Mouse (Mus musculus) liver, adult 2 months (tissue): ENCODE data around the gene Slc29a1. TPM values are rescaled to one million over a fixed set of nuclear protein-coding genes. Genes with fewer than 3 reads are reported as not detected.
A peak's percentile ranks its signal among the peaks of the same experiment; 100 is the strongest.

Source experiments
- DNase-seq: peaks from one replicate; pipeline ENCODE4 v3.0.0-alpha.2; 2011; ENCODE audit warnings: low read depth, low spot score; ENCODE audit errors: extremely low read depth
- H3K27ac ChIP-seq: fragments of 200-500 bp; replicated peaks from 2 replicates; pipeline ENCODE4 v1.5.1; 2012; ENCODE audit warnings: low read depth, mild to moderate bottlenecking, control low read depth, inconsistent platforms, low read length; ENCODE audit not compliant: insufficient read depth
- H3K27me3 ChIP-seq: fragments of 200-500 bp; 2 replicates; pipeline ENCODE4 v1.6.1; 2012; ENCODE audit warnings: mild to moderate bottlenecking, moderate library complexity, low read length, inconsistent platforms; ENCODE audit not compliant: control insufficient read depth, insufficient read depth
- H3K36me3 ChIP-seq: fragments of 200-500 bp; 2 replicates; pipeline ENCODE4 v1.6.1; 2012; ENCODE audit warnings: low read length, inconsistent platforms; ENCODE audit not compliant: control insufficient read depth, insufficient read depth
- H3K4me1 ChIP-seq: fragments of 200-500 bp; 2 replicates; pipeline ENCODE4 v1.6.1; 2011; ENCODE audit warnings: low read length; ENCODE audit not compliant: control insufficient read depth, insufficient read depth
- H3K4me3 ChIP-seq: fragments of 200-500 bp; 2 replicates; pipeline ENCODE4 v1.5.1; 2011; ENCODE audit warnings: low read depth, mild to moderate bottlenecking, control low read depth, low read length, moderate library complexity; ENCODE audit not compliant: insufficient read depth
- H3K79me2 ChIP-seq: fragments of 200-500 bp; 2 replicates; pipeline ENCODE4 v1.6.1; 2012; ENCODE audit warnings: inconsistent platforms, mild to moderate bottlenecking, low read length, moderate library complexity; ENCODE audit not compliant: control insufficient read depth, insufficient read depth
- H3K9ac ChIP-seq: fragments of 200-500 bp; 2 replicates; pipeline ENCODE4 v1.6.1; 2012; ENCODE audit warnings: low read depth, mild to moderate bottlenecking, control low read depth, inconsistent platforms, low read length
- CTCF ChIP-seq: fragments of 200-500 bp; IDR thresholded peaks from 2 replicates; pipeline ENCODE4 v1.5.1; 2011; ENCODE audit warnings: low read depth, low read length, control low read depth
- POLR2A ChIP-seq: fragments of 200-500 bp; IDR thresholded peaks from 2 replicates; pipeline ENCODE4 v1.6.1; 2011; ENCODE audit warnings: low read length, control low read depth; ENCODE audit not compliant: insufficient read depth; ENCODE audit errors: extremely low read depth
- WGBS: fragments of 180-500 bp; shearing (Covaris S2); methylation state at CpG from one replicate; pipeline ENCODE4 v1.1.7; 2018; 5-methylcytosine and 5-hydroxymethylcytosine counted together
- polyA plus RNA-seq: library from polyadenylated mRNA; depleted of rRNA; stranded (reverse); fragments of >200 nt; gene quantifications from 2 replicates; pipeline ENCODE4 v1.2.3, GENCODE M21; 2012
- total RNA-seq: library from RNA; depleted of rRNA; stranded (reverse); fragments of >200 nt; gene quantifications from 2 replicates; pipeline ENCODE4 v1.2.3, GENCODE M21; 2014

Slc29a1 gene
- total and polyA plus RNA-seq, 2 experiments: 220 to 618 TPM

- H3K36me3 ChIP-seq: peaks cover under 1% of the 10 kb centered on the region
- no peak overlapping the region for H3K9ac ChIP-seq
- H3K27ac ChIP-seq: no peak overlapping the region
- TF ChIP-seq CTCF (no peak), POLR2A (no peak)
- no peak for DNase-seq
- H3K79me2 ChIP-seq: no peaks in the 10 kb centered on the region
- no peaks in the 10 kb centered on the region for H3K27me3 ChIP-seq
- no peak overlapping the region for H3K4me3 ChIP-seq
- 34% methylated on average over 12 of the region's 12 CpGs for WGBS
- H3K4me1 ChIP-seq: peaks cover 17% of the 10 kb centered on the region
These were observed 18.4 kb downstream of the Slc29a1 start for GRCm38 (mm10) chr17:45580958-45581477.

DNA sequence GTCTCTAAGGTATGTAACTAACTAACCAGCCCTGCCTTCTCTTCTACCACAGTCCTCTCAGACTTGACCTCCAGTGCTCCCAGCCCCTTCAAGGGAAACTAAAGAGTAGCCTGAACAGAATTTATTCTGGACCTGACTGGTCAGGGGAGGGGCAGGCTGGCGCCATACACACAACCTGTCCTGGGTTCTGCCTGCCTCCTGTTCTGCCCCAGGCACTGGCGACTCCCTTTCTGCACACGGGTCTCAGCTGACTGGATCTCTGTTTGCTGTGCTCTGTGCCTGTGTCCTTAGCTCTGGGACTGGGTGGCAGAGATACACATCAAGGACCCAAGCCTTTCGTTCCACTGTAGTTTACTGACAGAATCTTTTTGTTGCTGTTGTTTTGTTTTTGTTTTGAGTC is 19.9 kb downstream of the Slc29a1 start:
- Histone ChIP-seq H3K4me1 (peaks cover 12% of the 10 kb centered on the region), H3K27ac (no peak overlapping the region)
- DNase-seq: no peak

GRCm38 (mm10) chr17:45578843-45579242 is 20.6 kb downstream of the Slc29a1 start:
- Histone ChIP-seq H3K27ac (no peak overlapping the region), H3K4me1 (peaks cover 11% of the 10 kb centered on the region), H3K4me3 (no peak overlapping the region), H3K36me3 (no peaks in the 10 kb centered on the region), H3K9ac (no peak overlapping the region), H3K79me2 (no peaks in the 10 kb centered on the region), H3K27me3 (no peaks in the 10 kb centered on the region)
- DNase-seq: peak; percentile 43
- 70% methylated on average over 7 of the region's 7 CpGs for WGBS
- peak; percentile 31; the same call in 1 of the 2 replicates for TF ChIP-seq CTCF
- TF ChIP-seq POLR2A: no peak

More for the DNA sequence above, 19.9 kb downstream of the Slc29a1 start:
- 83% methylated on average over 4 of the region's 4 CpGs for WGBS
- no peaks in the 10 kb centered on the region for H3K36me3 ChIP-seq
- TF ChIP-seq POLR2A: no peak
- TF ChIP-seq CTCF: no peak
- no peaks in the 10 kb centered on the region for H3K79me2 ChIP-seq
- no peak overlapping the region for H3K9ac ChIP-seq
- H3K4me3 ChIP-seq: no peak overlapping the region
- H3K27me3 ChIP-seq: no peaks in the 10 kb centered on the region

DNA sequence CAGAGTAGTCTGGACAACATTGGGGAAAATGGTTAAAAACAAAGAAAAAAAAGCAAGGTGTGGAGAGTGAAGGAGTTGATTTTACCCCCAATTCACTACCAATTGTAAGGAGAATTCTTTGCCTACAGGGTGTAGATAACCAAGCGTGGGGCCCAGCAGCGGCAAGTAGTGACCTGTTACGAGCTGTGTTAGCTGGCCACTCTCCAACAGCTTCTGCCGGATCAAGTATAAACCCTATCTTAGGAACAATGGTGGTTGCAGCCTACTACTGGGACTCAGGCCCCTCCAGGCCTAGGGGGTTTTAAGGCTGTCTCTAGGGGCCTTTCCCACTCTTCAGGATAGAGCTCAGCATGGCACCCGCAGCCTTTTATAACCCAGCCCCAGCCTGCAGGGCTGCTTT is 21.2 kb downstream of the Slc29a1 start:
- WGBS: 72% methylated on average over 5 of the region's 5 CpGs
- DNase-seq: no peak
- peaks cover 8% of the 10 kb centered on the region for H3K4me1 ChIP-seq
- no peaks in the 10 kb centered on the region for H3K27me3 ChIP-seq
- H3K9ac ChIP-seq: no peak overlapping the region
- TF ChIP-seq CTCF (no peak), POLR2A (no peak)
- no peak overlapping the region for H3K27ac ChIP-seq
- H3K79me2 ChIP-seq: no peaks in the 10 kb centered on the region
- no peaks in the 10 kb centered on the region for H3K36me3 ChIP-seq
- H3K4me3 ChIP-seq: no peak overlapping the region

GRCm38 (mm10) chr17:45575123-45575897 is 24.1 kb downstream of the Slc29a1 start:
- no peak for DNase-seq
- peaks cover 14% of the 10 kb centered on the region for H3K36me3 ChIP-seq
- peaks cover 17% of the 10 kb centered on the region for H3K4me1 ChIP-seq
- H3K27ac ChIP-seq: peak overlapping the region; percentile 99
- peaks cover 8% of the 10 kb centered on the region for H3K79me2 ChIP-seq
- no peak overlapping the region for H3K9ac ChIP-seq
- TF ChIP-seq CTCF (no peak), POLR2A (no peak)
- WGBS: 91% methylated on average over 8 of the region's 8 CpGs
- no peaks in the 10 kb centered on the region for H3K27me3 ChIP-seq
- H3K4me3 ChIP-seq: no peak overlapping the region
